Mouse (Mus musculus): ENCODE measurements around the gene Cd300lb. TPM values are rescaled to one million over a fixed set of nuclear protein-coding genes. Genes with fewer than 3 reads are reported as not detected.
A peak's percentile ranks its signal among the peaks of the same experiment; 100 is the strongest.
"Not testable (repeated sequence)": the region's sequence is repeated elsewhere in the genome, so short reads cannot be mapped to it uniquely, and the experiment has no call there.

Cd300lb gene
- polyA plus RNA-seq, 1 experiment, result 5.4 TPM

- Histone ChIP-seq H3K4me1 (ENCODE audit: control insufficient read depth, insufficient read depth, low read length) (no peaks in the 10 kb centered on the region), H3K4me3 (replicated peaks; ENCODE audit: extremely low read depth, low read depth, low read length) (no peak overlapping the region)
- no peak for DNase-seq
- TF ChIP-seq POLR2A (IDR thresholded peaks at IDR 0.05; ENCODE audit: borderline replicate concordance, extremely low read depth, low read depth, low read length), result no peak
- TF ChIP-seq CTCF (IDR thresholded peaks at IDR 0.05; ENCODE audit: insufficient read depth, low read length), result no peak
- WGBS, result 78% methylated on average over 4 of the region's 4 CpGs
Observed at GRCm38 (mm10) chr11:114922439-114922838, 11.7 kb downstream of the Cd300lb start.

- TF ChIP-seq POLR2A (IDR thresholded peaks at IDR 0.05; ENCODE audit: borderline replicate concordance, extremely low read depth, low read depth, low read length) (no peak), CTCF (IDR thresholded peaks at IDR 0.05; ENCODE audit: insufficient read depth, low read length) (no peak)
- DNase-seq, result no peak
- no peaks in the 10 kb centered on the region for H3K4me1 ChIP-seq (ENCODE audit: control insufficient read depth, insufficient read depth, low read length)
- H3K4me3 ChIP-seq (replicated peaks; ENCODE audit: extremely low read depth, low read depth, low read length), result no peak overlapping the region
- WGBS, result 53% methylated on average over 6 of the region's 6 CpGs
Observed at GRCm38 (mm10) chr11:114917120-114917519, 17.1 kb downstream of the Cd300lb start.

DNA sequence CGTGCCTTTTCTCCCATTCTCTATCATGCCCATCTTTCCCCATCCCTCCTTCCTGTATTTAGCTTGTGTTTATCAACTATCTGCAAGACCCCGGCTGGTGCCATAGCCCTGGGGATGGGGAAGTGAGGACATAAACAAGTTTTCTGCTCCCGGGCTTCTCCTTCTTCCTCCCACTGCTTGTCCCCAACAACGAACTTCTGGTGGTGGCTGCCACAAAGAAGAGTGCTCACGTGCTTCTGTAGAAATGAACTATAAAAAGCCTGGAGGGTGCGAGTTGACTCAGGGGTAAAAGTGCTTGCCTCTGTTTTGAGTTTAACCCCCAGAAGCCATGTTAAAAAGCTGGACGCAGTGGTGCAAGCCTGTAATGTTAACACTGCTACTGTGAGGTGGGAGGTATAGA is 19.2 kb downstream of the Cd300lb start:
- DNase-seq, result no peak
- no peak for TF ChIP-seq CTCF (IDR thresholded peaks at IDR 0.05; ENCODE audit: insufficient read depth, low read length)
- no peak for TF ChIP-seq POLR2A (IDR thresholded peaks at IDR 0.05; ENCODE audit: borderline replicate concordance, extremely low read depth, low read depth, low read length)
- Histone ChIP-seq H3K4me3 (replicated peaks; ENCODE audit: extremely low read depth, low read depth, low read length) (no peak overlapping the region), H3K4me1 (ENCODE audit: control insufficient read depth, insufficient read depth, low read length) (no peaks in the 10 kb centered on the region)
- 12% methylated on average over 7 of the region's 7 CpGs for WGBS

DNA sequence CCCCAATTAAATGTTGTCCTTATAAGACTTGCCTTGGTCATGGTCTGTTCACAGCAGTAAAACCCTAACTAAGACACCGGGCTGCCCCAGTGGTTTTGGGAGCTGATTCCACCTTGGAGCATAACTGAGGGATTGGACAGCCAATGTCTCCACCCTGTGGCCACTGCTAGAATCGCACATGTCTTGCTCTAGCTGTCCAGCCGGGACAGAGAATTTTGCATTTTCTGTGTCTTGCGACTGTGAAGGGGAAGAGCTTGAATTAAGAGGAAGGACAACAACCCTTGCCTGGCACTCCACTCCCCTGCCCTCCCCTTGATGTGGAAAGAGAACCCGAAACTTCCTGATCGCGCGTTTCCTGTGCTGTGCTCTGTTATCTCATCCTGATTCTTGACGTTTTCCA is 21.3 kb downstream of the Cd300lb start:
- TF ChIP-seq CTCF (IDR thresholded peaks at IDR 0.05; ENCODE audit: insufficient read depth, low read length) (peak; percentile 94), POLR2A (IDR thresholded peaks at IDR 0.05; ENCODE audit: borderline replicate concordance, extremely low read depth, low read depth, low read length) (no peak)
- DNase-seq, result peak; percentile 72

GRCm38 (mm10) chr11:114909538-114909937 is 24.6 kb downstream of the Cd300lb start:
- 33% methylated on average over 3 of the region's 3 CpGs for WGBS
- not testable (repeated sequence) for H3K4me3 ChIP-seq (replicated peaks; ENCODE audit: extremely low read depth, low read depth, low read length); DNase-seq; H3K4me1 ChIP-seq (ENCODE audit: control insufficient read depth, insufficient read depth, low read length)

More for the DNA sequence above, 21.3 kb downstream of the Cd300lb start:
- H3K4me3 ChIP-seq (replicated peaks; ENCODE audit: extremely low read depth, low read depth, low read length), result no peak overlapping the region
- no peaks in the 10 kb centered on the region for H3K4me1 ChIP-seq (ENCODE audit: control insufficient read depth, insufficient read depth, low read length)
- 7% methylated on average over 9 of the region's 9 CpGs for WGBS

GRCm38 (mm10) chr11:114908086-114908485 is 26.1 kb downstream of the Cd300lb start:
- no peak for DNase-seq
- Histone ChIP-seq H3K4me1 (ENCODE audit: control insufficient read depth, insufficient read depth, low read length) (no peaks in the 10 kb centered on the region), H3K4me3 (replicated peaks; ENCODE audit: extremely low read depth, low read depth, low read length) (no peak overlapping the region)
- 42% methylated on average over 4 of the region's 4 CpGs for WGBS
- no peak for TF ChIP-seq POLR2A (IDR thresholded peaks at IDR 0.05; ENCODE audit: borderline replicate concordance, extremely low read depth, low read depth, low read length)
- TF ChIP-seq CTCF (IDR thresholded peaks at IDR 0.05; ENCODE audit: insufficient read depth, low read length), result no peak

- no peaks in the 10 kb centered on the region for H3K4me1 ChIP-seq (ENCODE audit: control insufficient read depth, insufficient read depth, low read length)
- TF ChIP-seq POLR2A (IDR thresholded peaks at IDR 0.05; ENCODE audit: borderline replicate concordance, extremely low read depth, low read depth, low read length) (no peak), CTCF (IDR thresholded peaks at IDR 0.05; ENCODE audit: insufficient read depth, low read length) (no peak)
- no peak for DNase-seq
- 74% methylated on average over 4 of the region's 4 CpGs for WGBS
- H3K4me3 ChIP-seq (replicated peaks; ENCODE audit: extremely low read depth, low read depth, low read length), result no peak overlapping the region
Observed at GRCm38 (mm10) chr11:114907567-114907966, 26.6 kb downstream of the Cd300lb start.

DNA sequence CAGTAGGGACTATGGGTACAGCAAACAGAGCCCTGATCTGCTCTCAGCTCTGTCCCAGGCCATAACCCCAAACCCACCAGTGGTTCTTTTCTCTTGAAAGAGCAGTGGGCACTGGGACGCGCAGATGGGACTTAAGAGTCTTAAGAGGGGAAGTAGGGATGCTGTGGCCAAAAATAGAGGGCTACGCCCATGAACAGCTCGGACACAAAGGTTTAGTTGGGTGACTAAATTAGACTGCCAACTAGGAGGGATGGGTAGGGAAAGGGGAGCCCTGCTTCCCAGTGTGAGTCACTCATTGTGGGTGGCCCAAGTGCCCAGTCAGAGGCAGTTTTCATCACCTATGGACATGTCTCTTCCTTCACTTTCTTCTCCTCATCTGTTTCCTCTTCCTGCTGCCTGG is 31.0 kb downstream of the Cd300lb start:
- WGBS, result 79% methylated on average over 4 of the region's 4 CpGs
- Histone ChIP-seq H3K4me3 (replicated peaks; ENCODE audit: extremely low read depth, low read depth, low read length) (no peak overlapping the region), H3K4me1 (ENCODE audit: control insufficient read depth, insufficient read depth, low read length) (no peaks in the 10 kb centered on the region)
- no peak for DNase-seq
- no peak for TF ChIP-seq CTCF (IDR thresholded peaks at IDR 0.05; ENCODE audit: insufficient read depth, low read length)

DNA sequence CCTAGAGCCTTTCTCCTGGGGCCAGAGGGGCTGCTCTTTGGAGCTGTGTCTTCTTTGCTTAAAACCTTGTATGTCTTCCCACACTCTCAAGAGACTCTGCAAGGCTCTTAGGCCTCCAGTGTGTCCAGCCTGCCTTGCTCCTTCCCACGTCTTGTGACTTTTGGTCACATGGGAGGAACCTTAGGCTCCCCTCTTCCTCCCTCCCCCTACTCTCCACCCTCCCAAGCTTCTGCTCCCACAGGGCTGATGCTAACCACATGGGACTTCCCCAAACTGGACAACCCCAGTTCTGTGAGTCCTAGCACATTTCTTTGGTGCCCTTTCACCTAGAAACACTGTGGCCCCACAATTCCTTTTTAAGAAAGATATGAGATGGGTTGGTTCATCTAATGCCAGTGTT is 36.2 kb downstream of the Cd300lb start:
- DNase-seq, result no peak
- 26% methylated on average over 1 of the region's 1 CpGs for WGBS
- H3K4me3 ChIP-seq (replicated peaks; ENCODE audit: extremely low read depth, low read depth, low read length), result no peak overlapping the region

DNA sequence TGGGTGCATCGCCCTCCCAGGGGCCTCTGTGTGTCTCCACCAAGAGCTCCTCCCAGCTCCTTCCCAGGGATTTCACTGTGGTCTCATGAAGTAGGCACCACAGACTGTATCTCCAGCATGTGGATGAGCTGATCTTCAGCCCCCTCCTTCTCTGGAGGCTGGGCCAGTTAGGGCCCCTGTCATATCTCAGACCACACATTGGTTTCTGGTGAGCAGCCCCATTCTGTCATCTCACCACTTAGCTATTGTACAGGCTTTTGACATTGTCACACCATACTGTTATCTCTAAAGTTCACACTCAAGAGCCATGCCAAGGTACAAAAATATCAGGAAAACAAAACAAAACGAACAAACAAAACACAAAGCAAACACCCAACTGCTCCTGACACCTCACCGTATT is 38.1 kb downstream of the Cd300lb start:
- H3K4me1 ChIP-seq (ENCODE audit: control insufficient read depth, insufficient read depth, low read length), result no peaks in the 10 kb centered on the region
- no peak overlapping the region for H3K4me3 ChIP-seq (replicated peaks; ENCODE audit: extremely low read depth, low read depth, low read length)
- 78% methylated on average over 3 of the region's 3 CpGs for WGBS
- TF ChIP-seq CTCF (IDR thresholded peaks at IDR 0.05; ENCODE audit: insufficient read depth, low read length) (no peak), POLR2A (IDR thresholded peaks at IDR 0.05; ENCODE audit: borderline replicate concordance, extremely low read depth, low read depth, low read length) (no peak)
- DNase-seq, result no peak

More for the DNA sequence above, 36.2 kb downstream of the Cd300lb start:
- TF ChIP-seq CTCF (IDR thresholded peaks at IDR 0.05; ENCODE audit: insufficient read depth, low read length) (no peak), POLR2A (IDR thresholded peaks at IDR 0.05; ENCODE audit: borderline replicate concordance, extremely low read depth, low read depth, low read length) (no peak)
- no peaks in the 10 kb centered on the region for H3K4me1 ChIP-seq (ENCODE audit: control insufficient read depth, insufficient read depth, low read length)

GRCm38 (mm10) chr11:114890542-114890941 is 43.6 kb downstream of the Cd300lb start:
- Histone ChIP-seq H3K4me1 (ENCODE audit: control insufficient read depth, insufficient read depth, low read length) (no peaks in the 10 kb centered on the region), H3K4me3 (replicated peaks; ENCODE audit: extremely low read depth, low read depth, low read length) (peak overlapping the region; percentile 30)
- 50% methylated on average over 5 of the region's 5 CpGs for WGBS
- DNase-seq, result no peak
- no peak for TF ChIP-seq POLR2A (IDR thresholded peaks at IDR 0.05; ENCODE audit: borderline replicate concordance, extremely low read depth, low read depth, low read length)
- no peak for TF ChIP-seq CTCF (IDR thresholded peaks at IDR 0.05; ENCODE audit: insufficient read depth, low read length)
